ENCODE assay signal across 9 mouse cellular contexts in the genomic region with DNA sequence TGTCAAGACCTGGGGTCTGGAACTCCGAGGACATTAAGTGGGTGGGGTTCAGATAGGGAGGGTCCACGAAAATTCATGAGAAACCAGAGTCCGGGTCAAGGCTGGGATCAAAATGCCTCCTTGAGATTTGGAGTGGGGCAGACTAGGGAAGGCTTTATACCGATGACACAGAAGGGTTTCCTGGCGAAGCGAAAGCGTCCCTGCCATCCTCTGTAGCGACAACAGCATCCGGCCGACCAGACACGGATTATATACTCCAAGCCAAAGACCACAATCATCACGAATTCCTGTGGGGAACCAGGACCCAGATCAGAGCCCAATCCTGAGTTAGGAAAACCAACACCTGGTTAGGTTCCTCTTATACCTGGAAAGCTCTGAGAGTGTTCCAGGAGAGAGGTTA. TPM values are rescaled to one million over a fixed set of nuclear protein-coding genes. Genes with fewer than 3 reads are reported as not detected.
DNase-seq lines count a peak whose midpoint lies in the region; ATAC-seq lines count a peak whose summit lies in the region.
"Had no signal": no experiment of that assay in that cellular context is flagged by ENCODE, and none has a peak within 500 bp of the region (broad histone marks: within the 10 kb centered on the region; RNA-seq: fewer than 3 reads in every experiment).

No protein-coding gene starts in this region.

- peaks cover 64% of the 10 kb centered on the region for H3K27me3 ChIP-seq in erythroblast, embryonic 14.5 days (ENCODE audit: control insufficient read depth)
- H3K27me3 ChIP-seq in megakaryocyte, embryonic 14.5 days (replicated peaks), result peaks cover 92% of the 10 kb centered on the region
- 0 out of 2 replicates have a peak, but pooled peaks cover 10% of the 10 kb centered on the region for H3K27me3 ChIP-seq in limb, embryonic 15.5 days
- peaks cover 5% of the 10 kb centered on the region; the same call in 1 of the 2 replicates for H3K27me3 ChIP-seq in stomach, embryonic 15.5 days (replicated peaks)

- H3K36me3 ChIP-seq in erythroblast, embryonic 14.5 days (ENCODE audit: control insufficient read depth), result no peaks in the 10 kb centered on the region
- no peaks in the 10 kb centered on the region for H3K36me3 ChIP-seq in megakaryocyte, embryonic 14.5 days (replicated peaks; ENCODE audit: low read length)
- no peaks in the 10 kb centered on the region for H3K36me3 ChIP-seq in limb, embryonic 15.5 days
- no peaks in the 10 kb centered on the region for H3K36me3 ChIP-seq in stomach, embryonic 15.5 days

- no peak for DNase-seq in cerebellum, postnatal 36 days
- no peak for DNase-seq in thymus, postnatal 25 days

- peaks cover 26% of the 10 kb centered on the region for H3K4me1 ChIP-seq in erythroblast, embryonic 14.5 days (ENCODE audit: control insufficient read depth)
- peaks cover 36% of the 10 kb centered on the region for H3K4me1 ChIP-seq in megakaryocyte, embryonic 14.5 days
- H3K4me1 ChIP-seq in limb, embryonic 15.5 days, result peaks cover 30% of the 10 kb centered on the region
- H3K4me1 ChIP-seq in stomach, embryonic 15.5 days, result peaks cover 9% of the 10 kb centered on the region

- H3K4me3 ChIP-seq in erythroblast, embryonic 14.5 days (replicated peaks), result peak overlapping the region; percentile 23
- peak overlapping the region; percentile 91 for H3K4me3 ChIP-seq in megakaryocyte, embryonic 14.5 days (replicated peaks)
- H3K4me3 ChIP-seq in limb, embryonic 15.5 days, result peak overlapping the region; percentile 38
- H3K4me3 ChIP-seq in stomach, embryonic 15.5 days (replicated peaks), result peak overlapping the region; percentile 32

- H3K9ac ChIP-seq in limb, embryonic 15.5 days, result peak overlapping the region; percentile 50; the same call in 1 of the 2 replicates
- H3K9ac ChIP-seq in stomach, embryonic 15.5 days, result no peak overlapping the region

- peaks cover 2% of the 10 kb centered on the region; the same call in 1 of the 2 replicates for H3K9me3 ChIP-seq in erythroblast, embryonic 14.5 days (ENCODE audit: control insufficient read depth, low read length)
- peaks cover 8% of the 10 kb centered on the region for H3K9me3 ChIP-seq in megakaryocyte, embryonic 14.5 days
- H3K9me3 ChIP-seq in limb, embryonic 15.5 days, result no peaks in the 10 kb centered on the region
- no peaks in the 10 kb centered on the region for H3K9me3 ChIP-seq in stomach, embryonic 15.5 days

- H3K27ac ChIP-seq in limb, embryonic 15.5 days, result no peak overlapping the region
- H3K27ac ChIP-seq in stomach, embryonic 15.5 days, result no peak overlapping the region

- 22% methylated on average over 12 of the region's 12 CpGs for WGBS in limb, embryonic 15.5 days
- WGBS in stomach, embryonic 15.5 days, result 18% methylated on average over 12 of the region's 12 CpGs

- peak overlapping the region; percentile 78 for H3K4me2 ChIP-seq in limb, embryonic 15.5 days
- H3K4me2 ChIP-seq in stomach, embryonic 15.5 days, result peak overlapping the region; percentile 78

- no peak for ATAC-seq in erythroblast, adult 5-6 weeks (replicated peaks; ENCODE audit: low FRiP score, poor library complexity, severe bottlenecking)
- no peak for ATAC-seq in megakaryocyte, adult 5-6 weeks (ENCODE audit: poor library complexity, severe bottlenecking)
- no peak for ATAC-seq in limb, embryonic 15.5 days (ENCODE audit: insufficient number of reproducible peaks, low FRiP score, low TSS enrichment, low read depth)
- no peak for ATAC-seq in stomach, embryonic 15.5 days (ENCODE audit: insufficient read depth, low FRiP score, low read depth)

RNA-seq across cellular contexts. Expression of a gene that starts 31.6 kb away (rescaled TPM):
- not detected in 2 replicates for polyA plus RNA-seq in erythroblast, embryonic 14.5 days (2012)
- total RNA-seq in erythroblast, adult 5-6 weeks (2015; ENCODE audit: low replicate concordance), result not detected in 2 replicates
- not detected in 2 replicates for total RNA-seq in erythroblast, adult 5-6 weeks (2017; ENCODE audit: low replicate concordance)
- polyA plus RNA-seq in megakaryocyte, embryonic 14.5 days (2012; ENCODE audit: insufficient read depth, low replicate concordance), result not detected in 2 replicates
- total RNA-seq in megakaryocyte, adult 5-6 weeks (2015), result not detected in 2 replicates
- total RNA-seq in megakaryocyte, adult 5-6 weeks (2017), result not detected in 2 replicates
- 3.9 and 4.6 TPM in 2 replicates for polyA plus RNA-seq in limb, embryonic 15.5 days (2015; fragmentation: Nextera tagmentation; extraction: Ambion mirVana)
- 2.6 and 2.9 TPM in 2 replicates for polyA plus RNA-seq in stomach, embryonic 15.5 days (2015; fragmentation: Nextera tagmentation; extraction: Ambion mirVana)
- total RNA-seq: neutrophil, adult 5-6 weeks had no signal

RNA-seq across cellular contexts. Expression of a gene that starts 50.4 kb away (rescaled TPM):
- polyA plus RNA-seq in erythroblast, embryonic 14.5 days (2012), result 171 and 228 TPM in 2 replicates
- total RNA-seq in erythroblast, adult 5-6 weeks (2015; ENCODE audit: low replicate concordance), result 1.7 and 2.5 TPM in 2 replicates
- total RNA-seq in erythroblast, adult 5-6 weeks (2017; ENCODE audit: low replicate concordance), result 5.4 and 7.0 TPM in 2 replicates
- polyA plus RNA-seq in megakaryocyte, embryonic 14.5 days (2012; ENCODE audit: insufficient read depth, low replicate concordance), result 91.8 and 174 TPM in 2 replicates
- total RNA-seq in megakaryocyte, adult 5-6 weeks (2015), result 0.65 and 1.1 TPM in 2 replicates
- total RNA-seq in megakaryocyte, adult 5-6 weeks (2017), result 0.33 and 1.6 TPM in 2 replicates
- polyA plus RNA-seq in limb, embryonic 15.5 days (2015; fragmentation: Nextera tagmentation; extraction: Ambion mirVana), result 7.6 TPM in 2 replicates
- polyA plus RNA-seq in stomach, embryonic 15.5 days (2015; fragmentation: Nextera tagmentation; extraction: Ambion mirVana), result 8.4 and 13.2 TPM in 2 replicates
- total RNA-seq: neutrophil, adult 5-6 weeks had no signal

Comparison
In these comparisons a context has a peak if more than half of its experiments do, and no peak if none do; other contexts are left out.
1. H3K4me3 ChIP-seq: peak in every context shown above with its lines; median percentile 91 in megakaryocyte, embryonic 14.5 days; 38 in limb, embryonic 15.5 days; 32 in stomach, embryonic 15.5 days; 23 in erythroblast, embryonic 14.5 days.